Mouse (Mus musculus): ENCODE results near the gene 4930558K02Rik.

4930558K02Rik gene

DNA sequence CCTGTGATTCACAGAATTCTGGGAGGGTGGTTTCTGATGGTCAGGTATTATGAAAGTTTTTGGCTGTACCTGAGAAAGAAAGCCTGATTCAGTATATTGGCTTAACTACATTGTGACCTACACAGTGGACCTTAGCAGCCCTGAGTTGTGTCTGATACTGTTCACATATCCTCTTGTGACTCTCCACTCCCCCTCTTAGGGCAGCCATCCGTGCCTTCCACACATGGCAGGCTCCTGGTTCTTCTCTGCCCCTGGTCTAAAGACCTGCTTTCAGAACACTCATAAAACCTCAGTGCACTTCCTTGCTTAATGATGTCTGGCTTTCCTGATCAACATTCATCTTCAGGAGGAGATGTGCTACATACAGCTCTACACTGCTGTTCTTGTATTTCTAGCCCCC is 26.8 kb downstream of the 4930558K02Rik start:
- no peak for DNase-seq (ENCODE audit: extremely low read depth, low read depth)

DNA sequence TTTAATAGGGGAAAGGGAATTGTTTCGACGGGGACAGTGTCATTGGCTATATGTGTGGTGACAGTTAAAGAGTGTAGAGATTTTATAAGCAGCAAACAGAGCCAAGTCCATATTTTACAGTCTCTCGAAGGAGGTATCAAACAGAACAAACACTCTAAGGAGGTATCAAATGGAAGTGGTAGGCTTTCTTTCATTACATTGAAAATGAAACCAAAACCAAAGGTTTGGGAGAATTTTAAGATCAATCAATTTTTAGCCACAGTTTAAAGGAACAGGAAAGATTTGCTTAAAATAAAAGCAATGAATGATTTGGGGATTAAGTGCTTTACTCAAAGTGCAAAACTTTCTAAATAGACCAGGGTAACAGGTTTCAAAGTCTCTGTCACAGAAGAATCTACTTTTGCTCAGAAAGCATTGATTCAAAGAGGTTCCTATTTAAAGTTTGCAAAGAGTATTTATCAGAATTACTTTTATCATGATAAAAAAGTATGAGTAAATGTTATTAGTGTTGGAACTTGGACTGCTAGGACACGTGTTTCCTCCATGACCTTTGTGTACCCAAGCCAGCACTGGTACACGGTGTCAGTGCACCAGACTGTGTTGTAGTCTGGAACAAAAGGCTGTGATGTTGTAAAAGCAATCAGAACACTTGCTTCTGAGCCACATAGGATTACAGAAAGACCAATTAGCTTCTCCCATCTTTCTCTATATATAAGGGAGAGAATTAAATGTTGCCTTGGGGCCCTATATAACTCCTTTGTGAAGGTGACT is 28.2 kb downstream of the 4930558K02Rik start:
- no peak for DNase-seq (ENCODE audit: extremely low read depth, low read depth)

DNA sequence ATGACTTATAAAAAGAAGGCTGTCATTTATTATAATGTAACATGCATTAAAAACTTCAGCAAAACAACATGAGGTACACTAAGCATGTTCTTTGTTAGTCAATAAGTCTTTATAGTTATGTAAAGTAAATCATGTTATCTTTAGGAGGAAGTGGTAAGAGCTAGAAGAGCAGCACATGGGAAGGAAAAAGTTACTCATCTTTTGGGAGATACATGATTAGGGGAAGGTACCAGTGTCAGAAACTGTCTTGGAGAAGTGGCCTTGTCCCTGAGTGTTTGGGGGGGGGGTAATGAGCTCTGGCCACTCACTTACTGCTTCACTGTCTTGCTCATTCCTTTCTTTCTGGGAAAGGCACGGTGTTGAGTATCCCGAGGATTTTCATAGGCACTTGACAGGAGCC is 37.4 kb downstream of the 4930558K02Rik start:
- DNase-seq (ENCODE audit: extremely low read depth, low read depth), result no peak

DNA sequence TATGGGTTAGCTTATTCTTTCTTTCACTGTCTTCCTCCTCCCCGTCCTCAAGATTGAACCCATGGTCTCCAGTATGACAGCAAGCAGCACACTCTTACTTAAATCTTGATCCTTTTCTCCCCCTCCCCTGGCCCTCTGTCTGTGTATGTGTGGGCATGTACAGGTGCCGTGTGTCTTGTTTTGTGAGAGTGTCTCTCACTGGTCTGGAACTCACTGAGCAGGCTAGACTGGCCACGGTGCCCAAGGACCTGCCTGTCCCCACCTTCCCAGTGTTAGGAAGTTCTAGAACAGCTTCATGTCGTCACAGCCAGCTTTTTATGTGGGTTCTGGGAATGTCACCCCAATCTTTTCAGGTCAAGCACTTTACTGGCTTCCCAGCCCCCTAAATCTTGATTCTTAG is 47.1 kb downstream of the 4930558K02Rik start:
- DNase-seq (ENCODE audit: extremely low read depth, low read depth), result no peak

DNA sequence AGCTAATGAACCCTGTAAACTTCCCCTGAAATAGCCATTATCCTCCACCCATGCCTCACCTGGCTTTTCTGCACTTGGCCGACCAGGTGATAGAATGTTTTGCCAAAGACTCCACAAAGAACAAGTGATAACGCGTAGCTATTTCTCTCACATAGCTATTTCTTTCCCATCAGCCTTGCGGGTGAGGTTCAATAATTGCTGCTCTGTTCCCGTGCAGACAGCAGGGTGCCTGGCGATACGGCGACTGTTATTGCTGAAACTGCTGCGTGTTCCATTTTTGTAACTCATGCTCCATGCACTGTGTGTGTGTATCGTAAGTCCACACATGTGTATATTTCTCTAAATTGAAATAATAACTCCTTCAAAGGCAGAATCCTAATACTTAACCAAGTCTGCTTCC is 47.6 kb downstream of the 4930558K02Rik start:
- DNase-seq (ENCODE audit: extremely low read depth, low read depth), result no peak

DNA sequence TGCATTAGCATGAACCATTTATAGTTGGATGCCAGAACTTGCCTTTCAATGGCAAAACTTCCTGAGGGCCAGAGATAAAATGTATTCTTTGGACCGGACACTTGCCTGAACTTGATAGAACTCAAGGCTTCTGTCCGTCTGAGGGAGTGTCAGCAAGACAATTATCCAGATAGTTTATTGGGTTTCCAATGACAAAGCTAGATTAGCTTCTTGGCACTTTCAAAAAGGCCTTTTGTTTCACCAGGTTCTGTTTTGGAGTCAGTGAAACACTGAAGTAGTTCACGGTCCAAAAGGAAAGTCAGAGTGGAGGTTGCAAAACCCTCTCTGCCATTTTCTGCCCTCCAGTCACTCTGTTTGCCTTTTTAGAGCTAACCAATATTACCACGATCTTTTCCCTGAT is 48.1 kb downstream of the 4930558K02Rik start:
- no peak for DNase-seq (ENCODE audit: extremely low read depth, low read depth)

DNA sequence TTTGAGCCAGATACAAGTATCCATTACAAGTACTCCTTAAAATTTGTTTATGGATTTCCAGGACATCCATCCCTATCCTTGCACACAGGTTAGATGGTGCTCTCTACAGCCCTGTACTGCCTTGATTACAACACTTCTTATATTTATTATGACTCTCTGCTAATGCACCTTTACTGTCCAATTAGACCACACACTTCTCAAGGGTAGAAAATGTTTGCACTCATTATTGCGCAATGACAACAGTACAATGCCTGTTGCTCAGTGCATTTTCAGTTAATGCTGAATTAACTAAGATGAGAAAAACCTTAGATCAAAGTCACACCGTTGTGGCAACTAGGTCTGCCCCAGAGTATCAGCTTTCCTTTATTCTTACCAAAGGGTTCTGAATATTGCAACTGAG is 51.5 kb downstream of the 4930558K02Rik start:
- no peak for DNase-seq (ENCODE audit: extremely low read depth, low read depth)

DNA sequence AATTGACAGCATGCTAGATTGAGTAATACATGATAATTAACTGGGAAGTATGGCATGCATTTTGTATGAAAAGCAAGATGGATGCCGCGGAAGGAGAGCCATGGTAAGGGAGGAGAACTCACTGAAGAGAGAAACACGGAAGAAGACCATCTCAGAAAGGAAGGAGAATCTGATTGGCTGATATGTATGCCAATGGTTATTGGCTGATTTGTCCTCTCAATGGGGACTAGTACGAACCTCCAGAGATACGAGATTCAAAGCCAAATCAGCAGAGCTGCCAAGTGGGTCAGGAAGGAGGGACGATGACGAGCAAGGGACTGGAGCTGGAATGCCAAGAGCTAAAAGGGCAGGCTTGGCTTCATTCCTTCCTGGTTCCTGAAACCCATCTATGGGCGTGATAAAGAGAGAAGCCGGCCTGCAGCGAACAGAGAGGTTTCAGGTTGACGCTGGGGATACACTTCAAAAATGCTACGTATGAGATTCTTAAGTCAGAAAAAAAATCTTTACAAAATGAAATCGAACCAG is 54.1 kb downstream of the 4930558K02Rik start:
- no peak for DNase-seq (ENCODE audit: extremely low read depth, low read depth)

DNA sequence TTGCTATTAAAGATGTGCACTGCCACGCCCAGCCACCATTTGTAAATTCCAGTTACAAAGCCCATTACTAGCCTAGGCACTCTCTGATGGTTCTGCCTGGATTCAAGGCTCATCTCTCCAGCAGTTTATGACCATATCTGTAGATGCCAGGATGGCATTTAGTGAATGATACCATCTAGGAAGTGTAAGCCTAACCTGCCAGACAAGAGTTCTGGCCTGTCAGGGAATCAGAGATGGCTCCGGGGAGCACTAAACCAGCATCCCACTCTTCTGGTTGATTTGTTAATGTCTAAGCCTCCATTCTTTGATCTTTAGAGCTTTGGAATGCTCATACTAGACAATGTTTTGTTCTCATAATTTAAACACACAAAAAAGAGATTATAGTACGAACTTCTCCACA is 55.1 kb downstream of the 4930558K02Rik start:
- no peak for DNase-seq (ENCODE audit: extremely low read depth, low read depth)

DNA sequence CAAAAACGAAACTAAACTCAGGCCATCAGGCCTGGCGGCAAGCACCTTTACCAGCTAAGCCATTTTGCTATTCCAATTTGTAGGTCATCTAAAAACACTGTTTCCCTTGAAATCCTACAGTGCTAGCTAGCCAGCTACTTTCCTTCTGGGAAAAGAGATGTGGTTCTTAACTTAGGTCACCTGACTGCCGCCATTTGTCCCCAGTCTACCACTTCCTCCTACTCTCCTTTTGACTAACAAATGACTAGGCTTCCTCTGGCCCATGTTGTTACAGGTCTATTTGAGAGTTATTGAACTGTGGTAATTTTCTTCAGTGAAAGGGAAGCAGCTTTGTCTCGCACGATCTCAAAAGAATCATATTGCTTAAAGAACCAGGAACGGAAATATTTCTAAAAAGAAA is 57.5 kb downstream of the 4930558K02Rik start:
- no peak for DNase-seq (ENCODE audit: extremely low read depth, low read depth)

DNA sequence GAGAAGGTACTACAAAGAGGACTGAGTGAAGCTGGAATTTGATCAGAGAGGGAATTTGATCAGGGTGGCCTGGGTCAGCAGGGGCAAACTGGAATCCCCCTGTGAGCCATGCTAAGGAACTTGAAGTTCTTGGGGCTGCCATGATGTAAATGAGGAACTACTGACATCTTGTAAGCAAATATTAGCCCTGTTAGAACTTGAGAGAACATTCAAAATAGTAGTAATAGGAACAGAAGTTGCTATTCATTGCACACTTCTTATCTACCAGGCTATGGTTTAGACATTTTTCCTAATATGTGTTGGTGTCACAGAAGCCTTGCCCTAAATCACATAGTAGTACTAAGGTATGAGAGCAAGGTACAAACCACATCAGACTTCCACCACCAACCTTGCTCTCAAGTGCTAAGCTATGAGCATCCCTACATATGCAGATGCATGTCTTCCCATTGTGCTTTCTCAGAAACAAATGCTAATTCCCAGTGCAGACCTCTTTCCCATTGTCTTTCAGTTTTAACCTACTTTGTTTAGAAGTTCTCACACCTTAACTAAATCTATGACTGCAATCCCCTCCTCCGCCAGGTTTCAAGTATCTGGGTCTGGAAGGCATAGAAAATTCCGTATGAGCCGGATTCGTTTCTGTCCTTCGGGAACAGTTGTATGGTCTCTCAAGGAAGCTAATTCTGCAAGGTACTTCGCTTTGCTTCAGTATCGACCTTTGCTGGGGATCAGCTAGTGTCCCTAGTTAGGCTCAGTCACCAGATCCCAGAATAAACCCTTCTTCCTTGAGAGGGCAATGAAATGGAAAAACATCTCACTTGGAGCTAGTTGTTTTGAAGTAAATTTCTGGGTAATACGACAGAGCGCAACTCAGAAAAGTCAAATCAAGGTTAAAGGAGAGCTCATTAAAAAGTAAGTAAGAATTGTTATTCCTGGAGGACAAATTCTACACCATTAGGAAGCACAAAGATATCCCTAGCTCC is 58.7 kb downstream of the 4930558K02Rik start:
- DNase-seq (ENCODE audit: extremely low read depth, low read depth), result no peak

DNA sequence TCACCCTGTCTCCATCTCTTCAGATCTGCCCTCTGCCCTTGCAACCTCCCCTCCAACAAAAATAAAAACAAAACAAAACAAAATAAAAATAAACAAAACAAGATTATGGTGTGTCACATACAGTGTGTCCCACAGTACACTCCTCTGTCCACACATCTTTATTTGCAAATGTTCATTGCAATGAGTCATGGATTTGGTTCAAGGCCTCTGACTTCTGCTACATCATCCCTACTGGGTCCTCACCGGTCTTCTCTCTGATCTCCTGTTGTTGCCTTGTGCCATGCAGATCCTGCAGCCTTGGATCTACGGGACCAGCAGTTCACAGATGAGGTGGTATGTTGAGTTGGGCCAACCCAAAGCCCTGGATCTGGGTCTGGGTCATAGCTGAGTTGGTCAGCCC is 59.8 kb downstream of the 4930558K02Rik start:
- DNase-seq (ENCODE audit: extremely low read depth, low read depth), result no peak

DNA sequence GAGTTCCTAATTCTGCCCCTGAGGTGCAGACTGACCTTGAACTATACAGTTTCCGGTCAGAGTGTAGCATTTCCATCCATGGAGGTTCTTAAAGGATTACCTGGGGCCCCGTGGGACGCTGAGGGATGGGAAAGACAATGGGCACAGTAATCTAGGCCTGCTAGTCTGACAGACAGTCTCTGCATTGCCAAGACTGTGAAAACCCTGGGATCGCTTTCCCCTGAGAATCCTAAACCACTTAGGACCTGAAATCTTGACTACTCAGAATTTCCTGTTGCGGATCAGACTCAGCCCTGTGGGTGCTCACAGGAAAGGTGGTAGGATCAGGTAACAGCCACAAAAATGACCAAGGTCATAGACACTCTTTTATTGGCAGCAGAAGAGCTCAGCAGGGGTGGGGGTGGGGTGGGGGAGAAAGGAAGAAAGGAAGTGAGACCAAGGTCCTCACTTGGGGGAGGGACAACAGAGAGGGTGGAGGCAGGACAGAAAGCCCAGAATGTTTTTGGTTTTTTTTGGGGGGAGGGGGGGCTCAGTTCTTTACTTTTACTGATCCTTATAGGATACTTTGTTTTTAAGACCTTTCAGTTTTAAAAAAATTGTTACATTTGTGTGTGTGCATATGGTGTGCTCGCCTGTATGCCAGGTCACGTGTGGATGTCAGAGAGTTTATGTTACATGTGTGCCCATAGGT is 60.6 kb downstream of the 4930558K02Rik start:
- no peak for DNase-seq (ENCODE audit: extremely low read depth, low read depth)

DNA sequence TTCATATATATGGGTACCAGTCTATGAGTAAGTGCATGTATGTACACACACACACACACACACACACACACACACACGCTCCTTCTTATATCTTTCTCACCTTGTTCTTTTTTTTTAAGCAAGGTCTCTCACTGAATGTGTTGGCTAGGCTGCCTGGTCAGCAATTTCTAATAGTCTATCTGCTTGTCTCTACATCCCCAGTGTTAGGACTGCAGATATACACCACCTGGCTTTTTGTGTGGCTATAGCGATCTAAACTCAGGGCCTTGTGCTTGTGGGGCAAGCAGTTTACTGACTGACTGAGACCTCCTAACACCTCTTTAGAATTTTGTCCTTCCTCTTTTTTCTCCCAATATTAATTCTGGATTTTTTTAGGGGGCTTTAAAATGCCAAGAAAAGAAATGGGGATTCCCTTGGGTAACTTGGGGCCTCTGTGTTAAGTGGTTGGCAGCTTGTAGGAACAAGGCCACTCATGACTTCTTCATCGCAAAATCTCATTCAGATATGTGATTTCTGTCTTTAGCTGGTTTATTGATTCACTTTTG is 61.4 kb downstream of the 4930558K02Rik start:
- DNase-seq (ENCODE audit: extremely low read depth, low read depth), result no peak

DNA sequence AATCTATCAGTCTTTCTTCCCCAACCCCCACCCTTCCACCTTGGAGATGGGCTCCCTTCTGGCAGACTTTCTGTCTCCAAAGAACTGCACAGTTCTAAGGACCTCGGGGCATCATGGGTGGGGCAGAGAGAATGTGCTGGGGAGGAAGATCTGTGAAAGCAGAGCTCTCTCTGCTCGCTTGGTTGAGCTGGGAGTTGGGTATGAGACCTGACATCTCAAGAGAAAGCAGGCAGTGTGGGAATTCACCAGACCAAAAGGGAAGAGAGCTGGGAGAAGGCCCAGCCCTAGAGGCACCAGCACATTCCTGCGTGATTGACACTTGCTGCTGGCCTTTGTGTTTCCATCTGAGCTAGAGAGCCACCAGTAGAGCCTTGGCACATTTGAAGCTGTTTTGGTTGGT is 63.4 kb downstream of the 4930558K02Rik start:
- DNase-seq (ENCODE audit: extremely low read depth, low read depth), result no peak

DNA sequence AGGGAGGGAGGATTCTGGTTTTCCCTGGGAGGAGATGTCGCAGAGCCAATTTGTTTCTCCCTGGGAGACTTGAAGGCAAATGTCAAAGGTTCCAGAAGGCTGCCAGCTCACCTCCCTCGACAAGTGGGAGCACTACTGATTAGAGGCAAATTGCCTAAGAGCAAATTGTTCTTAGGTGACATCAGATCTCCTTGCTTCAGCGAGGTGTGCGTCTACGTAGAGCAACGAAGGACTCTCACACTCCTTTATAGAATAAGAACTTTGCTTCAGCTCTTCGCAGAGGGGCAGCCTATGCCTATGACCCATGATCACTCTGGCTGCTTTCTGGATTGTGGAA is 65.8 kb downstream of the 4930558K02Rik start:
- no peak for DNase-seq (ENCODE audit: extremely low read depth, low read depth)

DNA sequence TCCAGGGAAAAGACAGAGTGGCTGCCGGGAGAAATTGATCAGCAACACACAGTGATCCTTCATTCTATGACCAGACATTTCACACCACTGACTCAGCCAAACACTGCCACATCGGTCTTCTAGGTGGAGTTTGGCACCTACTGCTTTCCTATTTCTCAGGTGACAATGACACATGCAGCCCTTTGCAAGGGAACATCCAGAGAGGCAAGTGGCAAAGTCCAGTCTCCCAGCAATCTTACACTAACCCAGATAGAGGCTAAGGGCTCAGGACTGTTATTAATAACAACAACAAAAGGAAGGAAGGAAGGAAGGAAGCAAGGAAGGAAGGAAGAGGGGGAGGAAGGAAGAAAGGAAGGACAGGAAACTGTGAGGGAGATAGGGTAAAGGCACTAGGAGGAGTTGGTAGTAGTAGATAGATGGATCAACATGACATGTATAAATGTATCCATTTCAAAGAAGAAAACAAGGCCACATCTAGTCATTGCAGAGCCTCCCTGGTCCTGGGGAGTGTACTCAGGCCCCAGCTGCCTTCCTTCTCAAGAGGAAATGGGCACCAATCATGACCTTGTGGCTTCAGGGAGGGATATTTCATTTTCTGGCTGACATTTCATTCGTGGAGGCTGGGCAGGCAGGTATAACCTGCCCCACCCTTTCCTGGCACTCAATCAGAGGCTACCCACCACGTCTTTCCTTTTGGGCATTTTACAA is 66.3 kb downstream of the 4930558K02Rik start:
- no peak for DNase-seq (ENCODE audit: extremely low read depth, low read depth)

DNA sequence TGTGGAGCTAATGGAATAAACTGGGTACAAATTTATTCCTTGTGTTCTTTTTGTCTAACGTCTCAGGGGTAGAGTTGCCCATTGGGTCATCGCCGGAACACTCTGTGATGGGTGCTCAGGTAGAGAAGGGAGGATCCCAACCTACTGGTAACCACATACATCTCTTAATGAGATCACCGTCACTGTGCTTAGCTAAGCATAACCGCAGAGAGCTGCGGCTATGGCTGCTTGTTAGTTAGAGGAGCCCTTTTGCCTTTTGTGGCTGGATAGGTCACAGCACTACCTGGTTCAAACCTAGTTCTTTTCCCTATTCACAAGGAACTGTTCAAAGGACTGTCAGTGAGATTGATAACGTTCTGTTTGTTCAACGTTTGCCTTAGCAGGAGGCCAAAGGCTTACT is 70.4 kb downstream of the 4930558K02Rik start:
- no peak for DNase-seq (ENCODE audit: extremely low read depth, low read depth)

DNA sequence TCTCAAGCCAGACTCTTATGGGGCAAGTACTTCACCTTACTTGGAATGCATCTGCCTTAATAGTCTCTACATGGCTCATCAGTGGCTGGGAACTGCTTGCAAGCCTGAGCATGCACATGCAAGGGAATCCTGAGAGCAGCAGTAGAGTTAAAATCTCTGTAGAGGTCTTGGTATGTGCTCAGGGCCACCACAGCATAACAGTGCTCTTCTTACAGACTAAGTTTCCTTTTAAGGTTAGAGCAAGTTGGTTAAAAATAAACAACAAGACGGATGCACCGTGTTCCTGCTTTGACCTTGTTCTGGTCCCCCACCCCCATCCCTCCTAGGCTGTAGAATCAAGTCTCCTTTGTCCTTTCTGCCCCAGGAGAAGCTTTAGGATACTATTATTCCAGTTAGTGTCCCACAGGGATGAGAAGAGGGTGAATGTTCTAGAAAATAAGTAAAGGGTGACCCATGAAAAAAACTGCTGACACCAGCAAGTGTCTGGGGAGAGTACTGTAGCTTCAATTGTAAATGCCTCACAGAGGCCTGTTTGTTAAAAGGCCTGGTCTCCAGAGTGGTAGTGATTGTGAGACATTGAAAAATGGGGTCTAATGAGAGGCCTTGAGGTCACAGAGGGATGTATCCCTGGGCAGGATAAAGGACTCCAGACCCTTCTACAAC is 71.5 kb downstream of the 4930558K02Rik start:
- DNase-seq (ENCODE audit: extremely low read depth, low read depth), result no peak

DNA sequence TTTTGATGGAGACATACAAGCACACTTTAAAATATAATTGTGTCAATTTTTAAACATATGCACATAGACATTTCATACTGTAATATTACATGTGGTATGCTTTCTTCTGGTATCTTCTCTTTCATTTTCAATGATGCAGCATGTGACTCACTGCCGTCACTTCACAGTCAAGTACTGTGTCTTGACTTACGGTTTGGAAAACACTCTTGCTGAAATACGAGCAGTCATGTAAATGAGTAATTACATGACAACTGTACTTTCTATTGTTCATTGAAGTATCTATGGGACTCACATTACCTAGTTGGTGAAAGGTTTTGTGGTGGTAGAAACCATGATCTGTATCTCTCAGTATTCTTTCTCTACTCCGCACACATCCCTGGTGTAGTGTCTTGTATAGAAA is 72.3 kb downstream of the 4930558K02Rik start:
- no peak for DNase-seq (ENCODE audit: extremely low read depth, low read depth)

Data from MEL-GATA-1-ER (cell line).